Mouse (Mus musculus) liver, postnatal 0 days (tissue): ENCODE measurements around the gene Ifnar1.

Experiments
- CTCF ChIP-seq: sonication (generic); IDR thresholded peaks from 2 replicates; pipeline ENCODE4 v1.5.1; 2016; ENCODE audit warnings: antibody characterized with exemption, low read depth
- EP300 ChIP-seq: IDR thresholded peaks from 2 replicates; pipeline ENCODE4 v1.6.1; 2016; ENCODE audit warnings: antibody characterized with exemption, low read depth, mild to moderate bottlenecking

DNA sequence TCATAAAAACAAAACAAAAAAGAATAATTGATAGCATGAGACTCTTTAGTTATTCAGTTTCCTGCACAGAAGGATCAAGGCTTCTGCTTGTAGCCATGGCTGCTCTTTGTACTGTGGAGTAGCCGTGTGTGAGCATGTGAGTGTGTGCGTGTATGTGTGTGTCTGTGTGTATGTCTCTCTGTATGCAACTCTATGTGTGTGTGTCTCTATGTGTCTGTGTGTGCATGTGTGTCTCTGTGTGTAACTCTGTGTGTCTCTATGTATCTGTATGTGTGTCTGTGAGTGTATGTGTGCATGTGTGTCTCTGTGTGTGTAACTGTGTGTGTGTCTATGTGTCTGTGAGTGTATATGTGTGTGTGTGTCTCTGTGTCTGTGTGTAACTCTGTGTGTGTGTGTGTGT is 64.0 kb downstream of the Ifnar1 start:
- TF ChIP-seq CTCF (no peak), EP300 (no peak)
